Mouse (Mus musculus) thymus, postnatal 25 days (tissue): ENCODE measurements around the gene Gm49391.
"Not testable (repeated sequence)": the region's sequence is repeated elsewhere in the genome, so short reads cannot be mapped to it uniquely, and the experiment has no call there.

Experiments
- DNase-seq: peaks from one replicate; pipeline ENCODE4 v3.0.0; 2022

The Gm49391 gene

GRCm38 (mm10) chr13:60936500-60936901 lies at the start of gene Gm49391, which contains the start of gene Ctla2a:
Gene Gm49391, minus strand, starts transcription at chr13:60936571.
Gene Ctla2a, minus strand, starts transcription at chr13:60936625.
- peak; percentile 18 for DNase-seq

DNA sequence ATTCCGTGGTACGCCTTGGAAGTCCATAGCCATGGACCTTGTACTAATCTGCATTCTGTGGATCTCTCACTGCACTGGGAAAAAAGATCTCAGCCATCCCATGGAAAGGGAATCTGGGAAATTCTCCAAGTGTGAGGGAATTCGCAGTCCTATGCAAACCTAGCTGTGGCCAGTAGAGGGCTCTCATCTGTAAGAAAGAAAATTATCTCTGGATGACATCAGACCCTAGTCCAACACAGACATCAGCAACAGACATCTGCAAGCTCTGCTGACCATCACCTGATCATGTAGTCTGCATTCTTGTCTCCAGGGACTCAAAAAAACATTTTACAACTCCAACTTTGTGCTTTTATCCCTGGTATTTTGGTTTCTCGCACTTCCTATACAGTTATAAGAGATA lies 35.9 kb upstream of the Gm49391 start:
- not testable (repeated sequence) for DNase-seq

GRCm38 (mm10) chr13:60963985-60964384 lies 27.6 kb upstream of the Gm49391 start:
- DNase-seq = not testable (repeated sequence)

DNA sequence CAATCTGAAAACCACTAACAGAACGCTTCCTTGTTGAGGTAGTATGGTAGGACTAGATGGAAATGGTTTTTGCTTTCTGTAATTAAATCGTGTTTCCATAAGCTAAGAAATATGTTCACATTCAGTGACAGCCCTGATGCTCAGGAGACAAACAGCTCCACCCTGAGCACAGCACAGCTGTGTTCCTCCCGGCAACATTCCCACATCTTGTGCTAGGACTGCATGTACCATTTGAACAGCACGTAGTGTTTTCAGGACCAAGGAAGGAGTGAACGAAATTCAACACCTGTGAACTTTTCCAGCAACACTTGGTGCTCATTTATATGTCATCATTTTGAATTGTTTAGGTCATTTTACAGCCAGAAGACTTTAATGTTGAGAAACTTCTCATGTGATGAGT lies 25.3 kb upstream of the Gm49391 start:
- DNase-seq = no peak

- DNase-seq = not testable (repeated sequence)
Observed at GRCm38 (mm10) chr13:60941884-60942283, 5.5 kb upstream of the Gm49391 start, which contains the start of gene Tpbpa. Gene Tpbpa, minus strand, starts transcription at chr13:60941984.

DNA sequence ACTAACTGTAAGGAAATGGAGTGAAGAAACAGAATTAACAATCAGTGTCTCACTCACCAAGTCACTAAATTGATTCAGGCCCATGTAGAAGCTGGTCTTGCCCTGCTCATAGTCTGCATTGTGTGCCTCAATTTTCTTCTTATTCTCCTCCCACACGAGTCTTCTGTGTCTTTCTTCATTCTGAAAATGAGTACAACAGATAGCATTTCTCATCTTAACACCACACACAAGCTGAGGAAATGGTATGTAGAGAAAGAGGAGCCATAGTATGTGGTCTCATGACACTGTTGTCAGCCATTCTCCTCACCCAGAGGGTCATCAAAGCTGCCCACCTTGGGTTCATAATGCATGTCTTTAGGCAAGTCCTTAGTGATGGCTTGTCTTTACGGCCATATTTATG lies 881 bp downstream of the Gm49391 start, which contains the start of gene Gm49393:
TSS of gene Gm49393 (minus strand) at position 101 of the 400 bp plus-strand sequence.
- DNase-seq = not testable (repeated sequence)

DNA sequence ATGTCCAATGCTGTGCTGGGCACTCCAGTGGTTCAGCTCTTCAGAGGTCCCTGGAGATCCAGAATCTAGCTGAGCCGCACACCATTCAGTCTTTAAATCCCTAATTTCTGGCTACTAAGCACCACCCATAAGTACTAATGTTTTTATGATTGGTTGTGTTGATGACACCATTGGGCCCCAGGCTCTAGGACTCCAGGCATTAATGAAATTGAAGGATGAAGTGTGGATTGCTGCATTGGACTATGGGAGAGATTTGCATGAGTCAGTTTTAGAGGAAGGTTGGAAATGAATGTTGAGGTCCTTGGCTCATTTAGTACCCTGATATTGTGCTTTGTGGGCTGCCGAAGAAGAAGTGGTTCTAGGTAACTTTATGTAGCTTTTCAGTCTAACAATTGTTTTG lies 31.6 kb downstream of the Gm49391 start, which contains the start of gene Tpbpb:
TSS of gene Tpbpb (minus strand) at position 101 of the 400 bp plus-strand sequence.
- DNase-seq = not testable (repeated sequence)

GRCm38 (mm10) chr13:60897328-60897727 lies 39.0 kb downstream of the Gm49391 start, which contains the start of gene Ctla2b:
Gene Ctla2b, minus strand, starts transcription at chr13:60897447.
- DNase-seq = peak; percentile 3

- not testable (repeated sequence) for DNase-seq
Observed at GRCm38 (mm10) chr13:60896794-60897193, 39.6 kb downstream of the Gm49391 start, which contains the start of gene Gm49392. Gene Gm49392, minus strand, starts transcription at chr13:60896894.

GRCm38 (mm10) chr13:60895406-60896160 lies 40.8 kb downstream of the Gm49391 start:
- DNase-seq = no peak

DNA sequence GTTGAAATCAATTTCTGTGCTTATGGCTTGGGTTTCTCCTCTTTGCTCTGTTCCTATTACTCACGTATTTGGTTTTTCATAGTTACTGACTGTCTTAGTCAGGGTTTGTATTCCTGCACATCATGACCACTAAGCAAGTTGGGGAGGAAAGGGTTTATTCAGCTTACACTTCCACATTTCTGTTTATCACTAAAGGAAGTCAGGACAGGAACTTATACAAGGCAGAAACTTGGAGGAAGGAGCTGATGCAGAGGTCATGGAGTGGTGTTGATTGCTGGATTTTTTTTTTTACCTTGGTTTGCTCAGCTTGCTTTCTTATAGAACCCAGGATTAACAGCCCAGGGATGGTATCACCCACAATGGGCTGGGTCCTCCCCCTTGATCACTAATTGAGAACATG lies 44.1 kb downstream of the Gm49391 start:
- DNase-seq = no peak

DNA sequence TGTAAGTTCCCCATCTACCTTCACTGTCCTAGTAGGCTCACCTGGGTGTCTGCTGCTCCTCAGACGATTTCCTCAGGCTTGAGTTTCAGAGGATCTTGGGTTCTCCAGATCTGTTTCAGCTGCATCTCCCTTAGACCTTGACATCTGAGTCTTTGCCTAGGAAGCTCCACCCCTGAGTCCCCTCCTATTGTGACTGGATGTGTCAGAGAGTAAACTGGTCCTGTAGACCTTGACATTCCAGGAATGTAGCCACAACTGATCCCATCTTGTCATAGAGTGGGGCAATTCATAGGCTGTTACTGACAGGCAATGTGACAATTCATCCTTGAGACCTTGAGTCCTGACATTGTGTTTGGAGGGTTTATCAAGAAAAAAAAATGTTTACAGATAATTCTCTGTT lies 72.1 kb downstream of the Gm49391 start, which contains the start of gene 4930486L24Rik:
TSS of gene 4930486L24Rik (minus strand) at position 195 of the 400 bp plus-strand sequence.
- DNase-seq = no peak

- peak; percentile 69 for DNase-seq
Observed at GRCm38 (mm10) chr13:60848241-60849120, 87.9 kb downstream of the Gm49391 start.
